ENCODE assay signal across 22 mouse cellular contexts in the genomic region with DNA sequence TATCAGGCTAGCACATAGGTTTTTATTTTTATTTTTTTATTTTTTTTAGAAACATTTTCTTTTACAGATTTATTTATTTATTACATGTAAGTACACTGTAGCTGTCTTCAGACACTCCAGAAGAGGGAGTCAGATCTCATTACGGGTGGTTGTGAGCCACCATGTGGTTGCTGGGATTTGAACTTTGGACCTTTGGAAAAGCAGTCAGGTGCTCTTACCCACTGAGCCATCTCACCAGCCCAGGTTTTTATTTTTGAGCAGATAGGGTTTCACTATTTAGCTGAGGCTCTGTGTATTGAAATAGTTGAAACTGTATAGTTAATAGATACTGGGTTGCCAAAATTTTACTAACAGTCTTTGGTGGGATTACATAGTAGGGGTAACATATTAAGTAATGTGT. TPM values are rescaled to one million over a fixed set of nuclear protein-coding genes. Genes with fewer than 3 reads are reported as not detected.
DNase-seq lines count a peak whose midpoint lies in the region; TF ChIP-seq lines count a peak whose summit lies in the region.
"Not testable (repeated sequence)": the region's sequence is repeated elsewhere in the genome, so short reads cannot be mapped to it uniquely, and the experiment has no call there.
"Had no signal": no experiment of that assay in that cellular context is flagged by ENCODE, and none has a peak within 500 bp of the region (broad histone marks: within the 10 kb centered on the region; RNA-seq: fewer than 3 reads in every experiment).

No protein-coding gene starts in this region.

- 32% methylated on average over 1 of the region's 1 CpGs for WGBS in kidney, adult 2 months

- not testable (repeated sequence) for H3K27me3 ChIP-seq in kidney, adult 2 months (replicated peaks; ENCODE audit: control insufficient read depth, insufficient read depth, low read length)

- DNase-seq in heart, adult 11 months, result peak; percentile 80
- peak; percentile 60 for DNase-seq in kidney, adult 2 months
- peak; percentile 53 for DNase-seq in kidney, adult 9 months
- peak; percentile 22 to 30 for DNase-seq in kidney, postnatal 36 days
- not testable (repeated sequence) for DNase-seq in layer of hippocampus, adult 2 months (ENCODE audit: low spot score in 2 of 2)

- TF ChIP-seq CTCF in kidney, adult 2 months (conservative IDR thresholded peaks at IDR 0.05; ENCODE audit: insufficient read depth, insufficient read length, low read depth, low read length), result not testable (repeated sequence)
- TF ChIP-seq CTCF in layer of hippocampus, adult 2 months (conservative IDR thresholded peaks at IDR 0.05), result 0 out of 2 replicates have a peak, but pooled peaks have one; percentile 11

- not testable (repeated sequence) for H3K27ac ChIP-seq in kidney, adult 2 months (ENCODE audit: insufficient read depth, low read depth, low read length); layer of hippocampus, adult 2 months

- H3K36me3 ChIP-seq in kidney, adult 2 months (ENCODE audit: control insufficient read depth, insufficient read depth, low read length), result peaks cover 30% of the 10 kb centered on the region

- not testable (repeated sequence) for H3K4me3 ChIP-seq in kidney, adult 2 months (ENCODE audit: insufficient read depth, low read depth, low read length); layer of hippocampus, adult 2 months

- H3K4me1 ChIP-seq in kidney, adult 2 months (ENCODE audit: control insufficient read depth, insufficient read depth, low read length), result not testable (repeated sequence)

- not testable (repeated sequence) for TF ChIP-seq POLR2A in kidney, adult 2 months (IDR thresholded peaks at IDR 0.05; ENCODE audit: low read depth, low read length)

RNA-seq across cellular contexts. Expression of gene Ddx6, which starts 8.4 kb away (rescaled TPM):
- 18.1 and 20.8 TPM in 2 replicates for polyA plus RNA-seq in kidney, adult 2 months (2012; rRNA removed)
- total RNA-seq in layer of hippocampus, adult 2 months (2021), result 100 to 1,000 TPM; 132 to 135 TPM

RNA-seq across cellular contexts. Expression of gene Cxcr5, which starts 51.4 kb away (rescaled TPM):
- 0.20 and 4.0 TPM in 2 replicates for polyA plus RNA-seq in kidney, adult 2 months (2012; rRNA removed)
- not detected for total RNA-seq in layer of hippocampus, adult 2 months (2021)
- total RNA-seq: adrenal gland, postnatal 36 days; MEL had no signal
- polyA plus RNA-seq: C2C12, G1E, Patski had no signal

RNA-seq across cellular contexts. Expression of gene Treh, which starts 60.0 kb away (rescaled TPM):
- 32.2 and 34.4 TPM in 2 replicates for polyA plus RNA-seq in kidney, adult 2 months (2012; rRNA removed)
- total RNA-seq in layer of hippocampus, adult 2 months (2021), result under 1 TPM in 1 of 2 experiments, not detected in 1; 0.18 TPM
- total RNA-seq: adrenal gland, adult 18-20 months; adrenal gland, adult 2 months; adrenal gland, adult 8-10 months; adrenal gland, postnatal 10 days; adrenal gland, postnatal 14 days; adrenal gland, postnatal 25 days; adrenal gland, postnatal 36 days; adrenal gland, postnatal 4 days; CH12.LX; ES-E14; G1E; MEL had no signal
- polyA plus RNA-seq: activated CD4-positive, CD25-positive, alpha-beta regulatory T cell, adult 4 months; adrenal gland, adult 2 months; brain, embryonic 14.5 days; C2C12; CD4-positive, CD25-positive, alpha-beta regulatory T cell, adult 4 months; G1E; Patski had no signal
